Mouse (Mus musculus) megakaryocyte, embryonic 14.5 days (primary cell): ENCODE results near the gene Max.

Source experiments
- FLI1 ChIP-seq: IDR thresholded peaks from 2 replicates; pipeline ENCODE4 v1.6.1; 2012; ENCODE audit warnings: low read length, inconsistent platforms, mixed read lengths
- GATA1 ChIP-seq: IDR thresholded peaks from 3 replicates; pipeline ENCODE4 v1.6.1; 2012; ENCODE audit warnings: mixed read lengths, low read length, inconsistent platforms, borderline replicate concordance

GRCm38 (mm10) chr12:76942476-76942875, 19.5 kb downstream of the Max start:
- TF ChIP-seq GATA1 = no peak
- TF ChIP-seq FLI1 = no peak
